Mouse (Mus musculus): ENCODE results near the gene Cdadc1.

The Cdadc1 gene

DNA sequence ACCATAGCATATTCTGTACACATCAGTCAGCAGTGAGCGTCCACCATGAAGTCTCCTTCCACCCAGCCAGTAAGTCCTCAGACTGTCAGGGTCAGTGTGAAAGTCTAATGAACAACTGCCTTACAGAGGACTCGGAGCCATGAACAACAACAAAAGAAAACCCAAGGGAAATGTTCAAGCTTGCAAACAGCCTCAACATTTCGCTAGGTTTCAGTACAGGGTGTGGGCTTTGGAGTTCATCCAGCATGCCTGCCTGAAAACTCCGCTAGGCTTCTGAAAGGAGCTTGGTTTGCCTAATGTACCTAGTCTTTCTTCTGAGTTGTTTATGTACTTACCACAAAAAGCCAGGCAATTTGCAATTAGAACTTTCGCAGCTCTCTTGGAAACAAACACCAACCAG, 53.8 kb downstream of the Cdadc1 start:
- peak in 1 of 2 experiments; percentile 15 for DNase-seq (ENCODE audit: low spot score in 2 of 2)

DNA sequence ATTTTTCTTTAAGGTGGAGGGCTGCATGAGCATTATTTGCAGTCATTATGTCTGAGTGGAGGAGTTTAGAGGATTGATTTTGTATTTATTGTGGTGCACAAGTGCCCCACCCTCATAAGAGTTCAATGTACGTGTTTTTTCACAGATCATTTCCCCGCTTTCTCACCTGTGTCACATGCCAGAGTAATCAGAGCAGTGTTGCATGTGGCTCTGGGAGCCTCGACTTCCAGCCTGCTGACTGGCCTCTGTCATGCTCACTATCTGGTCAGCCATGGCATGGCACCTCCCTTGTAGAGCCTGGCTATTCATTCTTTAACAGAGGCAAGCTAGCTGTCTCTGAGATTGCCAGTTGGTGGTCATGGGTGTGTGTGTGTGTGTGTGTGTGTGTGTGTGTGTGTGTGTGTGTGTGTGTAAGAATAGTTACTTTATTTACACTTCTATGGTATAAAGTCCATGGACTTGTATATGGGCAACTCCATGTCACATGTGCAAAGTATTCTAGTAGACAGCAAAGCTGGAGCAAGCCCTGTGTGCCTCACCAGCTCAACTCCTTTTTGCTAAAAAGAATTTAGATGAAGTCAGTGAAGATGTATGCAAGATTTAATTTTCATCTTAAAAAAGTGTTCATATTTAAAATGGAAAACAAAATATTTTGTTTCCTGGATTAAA, 54.5 kb downstream of the Cdadc1 start:
- peak in 1 of 2 experiments; percentile 15 for DNase-seq (ENCODE audit: low spot score in 2 of 2)

DNA sequence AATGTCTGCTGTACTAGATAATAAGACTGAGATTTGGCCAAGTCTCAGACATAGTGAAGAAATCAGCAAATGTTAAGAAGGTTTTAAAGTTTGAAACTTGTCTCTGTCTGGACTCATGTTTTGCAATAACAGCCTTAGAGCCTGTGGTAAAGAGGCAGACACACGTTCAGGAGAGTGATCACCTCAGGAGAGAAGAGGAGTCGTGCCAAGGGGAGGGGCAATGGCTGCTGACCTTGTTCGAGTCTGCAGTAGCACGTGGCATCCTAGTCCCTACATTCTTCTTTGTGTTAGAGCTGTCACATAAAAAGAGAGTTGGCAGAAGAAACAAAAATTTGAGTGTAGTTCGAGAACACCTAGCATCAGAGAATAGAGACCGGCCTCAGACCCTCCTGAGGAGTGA, 57.0 kb downstream of the Cdadc1 start:
- DNase-seq (ENCODE audit: low spot score in 2 of 2) = peak in 1 of 2 experiments; percentile 7

DNA sequence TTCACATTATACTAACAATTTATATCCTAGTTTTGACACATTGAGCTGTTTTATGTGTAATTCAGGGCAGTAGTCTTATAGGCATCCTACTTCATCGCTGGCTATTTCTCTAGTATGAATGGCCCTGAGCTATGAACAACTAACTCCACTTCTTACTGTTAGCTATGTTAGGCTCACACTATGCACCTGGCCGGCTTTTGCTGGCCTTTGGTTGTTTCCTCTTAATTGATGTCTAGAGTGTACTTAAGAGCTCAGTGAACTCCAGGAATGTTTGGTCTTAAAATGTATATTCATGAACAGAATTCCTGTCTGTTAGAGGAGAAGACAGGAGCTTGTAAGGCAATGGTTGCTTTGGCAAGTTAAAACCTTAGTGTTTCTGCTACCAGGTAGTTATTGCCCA, 57.5 kb downstream of the Cdadc1 start:
- DNase-seq (ENCODE audit: low spot score in 2 of 2) = no peak

DNA sequence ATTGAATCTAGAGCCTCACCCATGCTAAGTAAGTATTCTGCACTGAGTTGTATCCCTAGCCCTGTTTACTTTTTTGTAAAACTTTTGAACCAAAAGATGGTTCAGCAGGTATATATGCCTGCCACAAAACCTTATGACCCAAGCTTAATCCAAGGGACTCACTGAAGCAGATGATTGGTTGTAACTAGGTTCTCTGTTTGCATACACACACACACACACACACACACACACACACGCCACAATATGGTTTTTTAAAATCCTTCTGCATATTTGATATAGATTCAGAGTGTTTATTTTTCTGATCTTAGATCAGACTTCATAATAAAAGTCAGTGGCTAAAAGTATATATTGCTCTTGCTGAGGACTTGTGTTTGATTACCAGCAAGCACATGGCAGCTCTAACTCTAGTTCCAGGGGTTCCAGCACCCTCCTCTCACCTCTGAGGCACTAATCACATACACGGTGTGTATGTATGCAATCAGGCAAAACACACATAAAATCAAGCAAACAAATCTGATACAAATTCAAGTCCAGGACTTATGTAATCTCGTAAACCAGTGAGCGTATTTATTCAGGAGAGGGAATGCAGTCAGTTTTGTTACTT, 59.8 kb downstream of the Cdadc1 start:
- DNase-seq (ENCODE audit: low spot score in 2 of 2) = no peak

DNA sequence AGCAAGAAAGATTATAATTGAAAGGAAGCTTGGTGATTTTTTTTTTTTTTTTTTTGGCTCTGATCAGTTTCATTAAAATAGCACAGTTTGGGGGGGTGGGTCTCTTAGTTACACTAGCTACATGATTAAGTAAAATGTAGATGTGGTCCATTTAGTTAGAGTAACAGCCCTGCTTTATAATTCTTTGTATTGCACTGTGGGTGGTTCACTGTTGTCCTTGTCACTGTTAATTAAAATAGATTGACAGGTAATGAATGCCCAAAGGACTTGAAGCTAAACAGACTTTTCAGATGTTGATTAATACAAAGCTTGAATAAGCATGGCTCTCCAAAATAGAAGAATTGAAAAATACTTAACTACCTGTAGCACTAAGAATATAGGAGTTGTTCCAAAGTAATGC, 63.9 kb downstream of the Cdadc1 start:
- DNase-seq (ENCODE audit: low spot score in 2 of 2) = no peak

DNA sequence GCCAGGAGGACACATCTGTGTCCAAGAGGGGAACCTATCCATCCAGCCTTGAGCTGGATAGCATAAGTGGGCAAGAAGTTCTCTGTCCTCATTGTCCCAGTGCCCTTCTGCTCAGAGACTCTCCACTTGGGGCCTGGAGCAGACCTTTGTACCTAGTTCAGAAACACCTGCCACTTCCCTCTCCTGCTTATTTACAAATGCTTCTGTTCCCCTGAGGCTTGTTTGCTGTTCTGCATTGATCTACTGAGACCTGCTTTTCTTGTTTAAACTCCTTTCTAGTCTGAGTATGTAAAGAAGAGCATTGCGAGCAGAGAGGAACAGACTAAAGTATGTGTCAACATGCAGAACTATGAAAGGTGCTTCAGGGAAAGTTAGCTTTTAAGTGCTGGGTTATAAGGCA, 64.8 kb downstream of the Cdadc1 start:
- DNase-seq (ENCODE audit: low spot score in 2 of 2) = no peak

DNA sequence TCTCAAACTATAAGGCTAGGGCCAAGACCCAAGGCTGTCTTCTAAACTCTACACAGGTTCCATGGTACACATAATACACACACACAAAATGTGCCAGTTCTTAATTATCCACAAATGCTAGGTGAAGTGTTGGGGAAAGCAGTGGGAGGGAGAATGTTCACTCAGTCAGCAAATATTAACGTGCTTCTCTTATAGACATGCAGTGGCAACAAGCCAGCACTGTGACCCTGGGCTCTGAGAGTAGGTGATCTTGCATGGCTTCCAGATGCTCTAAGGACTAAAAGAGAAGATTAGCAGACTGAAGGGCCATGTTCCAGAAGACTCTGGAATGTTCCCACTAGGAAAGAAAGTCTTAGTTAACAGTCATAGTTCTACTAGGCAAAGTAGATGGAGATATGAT, 67.0 kb downstream of the Cdadc1 start:
- DNase-seq (ENCODE audit: low spot score in 2 of 2) = no peak

DNA sequence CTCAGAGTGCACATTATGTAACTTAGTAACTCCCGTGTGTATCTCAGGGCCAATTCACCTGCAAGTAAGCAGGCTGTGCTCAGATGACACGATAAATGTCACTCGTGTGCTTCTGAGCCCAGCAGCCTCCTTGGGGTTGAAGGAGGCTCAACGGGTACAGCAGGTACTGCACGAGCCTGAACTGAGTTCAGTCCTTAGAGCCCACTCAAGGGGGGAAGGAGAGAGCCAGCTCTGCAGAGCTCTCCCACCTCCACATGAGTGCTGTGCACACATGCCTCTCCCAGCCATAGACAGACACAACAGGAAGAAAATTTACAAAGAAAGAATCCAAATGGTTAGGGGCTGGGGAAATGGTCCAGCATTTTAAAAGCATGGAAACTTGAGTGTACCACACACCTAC, 71.9 kb downstream of the Cdadc1 start:
- DNase-seq (ENCODE audit: low spot score in 2 of 2) = no peak

DNA sequence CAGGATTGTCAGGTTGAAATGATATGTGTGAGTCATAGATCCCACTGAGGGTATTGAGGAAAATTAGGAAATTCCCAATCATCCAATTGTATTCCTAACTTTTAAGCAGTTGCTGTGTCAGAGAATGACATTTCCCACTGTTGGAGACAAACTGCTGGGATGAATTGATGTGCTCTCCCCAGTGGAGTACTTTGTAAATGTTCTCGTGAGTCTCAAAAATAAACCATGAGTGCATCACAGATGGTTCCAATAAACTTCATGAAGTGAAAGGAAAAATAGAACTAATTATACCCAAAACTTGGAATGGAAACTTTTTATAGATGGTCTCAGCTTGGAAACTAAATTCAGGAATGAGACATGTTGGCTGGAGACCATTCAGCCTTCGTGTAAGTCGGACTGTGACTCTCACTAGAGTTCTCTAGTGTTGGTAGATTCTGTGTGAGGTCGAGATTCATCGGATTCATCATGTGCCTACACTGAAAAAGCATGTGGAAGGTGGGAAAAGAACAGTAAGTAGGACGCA, 83.8 kb downstream of the Cdadc1 start:
- no peak for DNase-seq (ENCODE audit: low spot score in 2 of 2)
